Mouse (Mus musculus): ENCODE measurements around the gene Cenpt.

- TF ChIP-seq POLR2A (IDR thresholded peaks at IDR 0.05; ENCODE audit: extremely low read depth, insufficient read depth, low read length) (no peak), CTCF (IDR thresholded peaks at IDR 0.05; ENCODE audit: low read depth, low read length) (no peak)
These were observed 26.7 kb downstream of the Cenpt start for GRCm38 (mm10) chr8:105826379-105826778.

Data from liver, adult 2 months (tissue).